Mouse (Mus musculus): ENCODE measurements around the gene Scd4. TPM values are rescaled to one million over a fixed set of nuclear protein-coding genes. Genes with fewer than 3 reads are reported as not detected.

Scd4 gene
- total RNA-seq, 4 experiments from 2014 or later = 2.3 to 3.4 (median 2.8) TPM

- no peak for DNase-seq (ENCODE audit: low spot score in 2 of 2)
Measured at GRCm38 (mm10) chr19:44300520-44300919, 32.4 kb upstream of the Scd4 start.

- DNase-seq (ENCODE audit: low spot score in 2 of 2) = peak in 1 of 2 experiments; percentile 52
Measured at GRCm38 (mm10) chr19:44301176-44301575, 31.7 kb upstream of the Scd4 start.

GRCm38 (mm10) chr19:44301671-44302305, 31.1 kb upstream of the Scd4 start:
- peak in 1 of 2 experiments; percentile 4 for DNase-seq (ENCODE audit: low spot score in 2 of 2)

DNA sequence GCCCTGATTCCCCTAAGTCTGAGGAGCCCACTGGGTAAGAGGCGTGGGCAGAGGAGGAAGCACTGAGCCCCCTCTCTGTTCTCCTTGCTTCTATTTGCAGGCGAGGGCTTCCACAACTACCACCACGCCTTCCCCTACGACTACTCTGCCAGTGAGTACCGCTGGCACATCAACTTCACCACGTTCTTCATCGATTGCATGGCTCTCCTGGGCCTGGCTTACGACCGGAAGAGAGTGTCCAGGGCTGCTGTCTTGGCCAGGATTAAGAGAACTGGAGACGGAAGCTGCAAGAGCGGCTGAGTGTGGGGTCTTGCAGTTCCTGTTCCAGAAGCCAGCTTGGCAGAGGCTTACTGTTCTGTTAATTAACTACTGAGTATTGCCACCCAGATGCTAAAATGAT, 30.0 kb upstream of the Scd4 start:
- peak in 1 of 2 experiments; percentile 28 for DNase-seq (ENCODE audit: low spot score in 2 of 2)

DNA sequence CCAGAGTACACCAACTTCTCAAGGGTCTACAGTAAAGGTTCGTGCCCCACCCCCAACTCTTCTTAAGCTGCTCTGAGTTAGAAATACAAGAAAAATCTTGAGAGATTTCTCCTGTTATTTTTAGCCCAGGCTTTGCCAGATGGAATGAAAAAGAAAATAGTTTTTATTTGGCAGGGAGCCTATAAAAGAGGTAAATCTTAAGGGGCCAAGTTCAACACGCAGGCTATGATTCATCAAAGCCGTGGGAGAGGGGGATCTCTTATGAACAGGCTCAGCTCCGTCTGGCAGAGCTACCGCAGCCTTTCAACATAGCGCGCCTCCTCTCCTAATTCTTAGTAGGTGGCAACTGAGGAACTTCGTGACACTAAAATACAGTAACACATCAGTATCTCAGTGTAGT, 29.4 kb upstream of the Scd4 start:
- DNase-seq (ENCODE audit: low spot score in 2 of 2) = peak in 1 of 2 experiments; percentile 77

DNA sequence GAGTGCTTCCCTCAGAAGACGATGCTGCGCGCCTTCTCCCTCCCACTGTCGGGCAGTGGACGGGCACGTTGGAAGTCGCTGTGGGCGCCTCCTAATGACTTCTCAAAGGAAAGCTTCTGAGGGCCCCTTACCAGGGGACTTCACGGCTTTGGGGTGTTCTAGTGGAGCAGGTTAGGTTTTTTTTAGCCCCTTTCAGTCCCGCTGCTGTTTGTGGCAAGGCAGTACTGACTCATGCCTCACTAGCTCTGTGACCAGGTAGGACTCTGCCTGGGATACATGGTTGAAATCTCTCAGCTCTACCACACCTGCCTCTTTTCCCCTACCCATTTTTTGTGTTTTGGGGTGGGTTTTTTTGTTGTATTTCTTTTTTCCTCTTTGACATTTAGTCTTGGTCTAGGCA, 28.5 kb upstream of the Scd4 start:
- DNase-seq (ENCODE audit: low spot score in 2 of 2) = peak in 1 of 2 experiments; percentile 6

DNA sequence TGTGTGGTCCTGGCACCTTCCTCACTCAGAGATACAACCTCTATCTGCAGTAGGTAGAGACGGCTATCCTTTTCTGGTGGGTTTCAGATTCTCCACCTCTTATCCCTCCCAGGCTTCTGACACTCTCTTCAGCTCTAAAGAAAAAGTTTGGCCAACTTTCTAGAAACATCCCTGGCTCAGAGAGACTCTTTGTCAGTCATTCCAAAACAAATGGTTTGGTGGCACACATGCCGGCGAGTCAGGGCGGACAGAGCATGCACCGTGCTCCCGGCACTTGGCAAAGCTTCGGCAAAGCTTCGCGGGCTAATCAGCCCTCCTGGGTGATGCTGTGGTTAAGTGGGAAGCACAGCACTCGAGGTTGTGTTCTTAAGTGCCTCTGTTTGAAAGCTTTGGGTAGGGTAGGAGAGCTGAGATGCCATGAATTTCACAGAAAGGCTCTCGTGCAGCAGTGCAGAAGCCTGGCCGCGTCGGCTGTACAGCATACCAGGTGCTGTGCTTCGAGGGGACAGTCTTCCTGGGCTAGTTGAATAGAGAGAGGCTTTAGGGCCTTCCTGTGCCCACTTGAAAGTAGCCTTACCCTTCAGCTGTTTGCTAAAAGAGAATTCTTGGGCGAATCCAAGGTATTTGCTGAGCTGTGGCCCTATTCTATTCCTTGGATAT, 27.9 kb upstream of the Scd4 start:
- DNase-seq (ENCODE audit: low spot score in 2 of 2) = peak in 1 of 2 experiments; percentile 10

DNA sequence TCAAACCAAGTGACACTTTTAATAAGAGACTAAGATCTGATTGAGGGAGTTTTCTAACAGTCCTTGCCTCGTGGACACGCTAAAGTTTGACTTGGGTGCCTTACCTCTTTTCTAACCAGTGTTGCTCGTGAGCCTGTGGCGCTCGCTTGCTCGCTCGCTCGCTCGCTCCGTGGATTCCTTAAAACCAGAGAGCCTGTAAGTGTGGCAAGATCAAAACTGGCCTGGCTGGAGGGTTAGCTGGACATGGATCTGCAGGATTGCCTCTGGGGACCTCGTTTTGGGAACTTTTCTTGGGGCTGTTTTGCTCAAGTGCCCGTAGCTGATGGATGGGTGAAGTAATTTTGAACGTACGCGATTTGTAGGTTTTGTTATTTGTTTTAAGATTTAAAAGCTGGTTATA, 27.2 kb upstream of the Scd4 start:
- peak in 1 of 2 experiments; percentile 3 for DNase-seq (ENCODE audit: low spot score in 2 of 2)

DNA sequence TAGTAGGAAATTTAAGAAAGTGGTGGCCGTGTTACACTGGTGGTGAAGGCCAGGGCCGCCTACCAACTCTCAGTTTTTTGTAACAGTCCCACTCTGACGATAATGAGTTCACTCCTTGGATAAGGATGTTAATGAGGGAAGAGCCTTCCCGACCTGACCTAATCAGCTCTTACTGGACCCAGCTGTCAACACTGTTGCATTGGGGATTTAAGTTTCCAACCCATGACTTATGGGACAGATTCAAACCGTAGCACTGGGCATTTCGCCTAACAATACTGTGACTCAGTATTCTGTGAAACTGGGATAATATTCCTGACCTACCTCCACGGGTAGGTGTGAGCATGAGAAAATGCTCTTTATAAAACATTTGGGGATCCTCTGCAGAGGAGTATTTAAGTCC, 26.7 kb upstream of the Scd4 start:
- peak in 1 of 2 experiments; percentile 3 for DNase-seq (ENCODE audit: low spot score in 2 of 2)

GRCm38 (mm10) chr19:44307101-44307914, 25.6 kb upstream of the Scd4 start:
- DNase-seq (ENCODE audit: low spot score in 2 of 2) = peak in 1 of 2 experiments; percentile 3

DNA sequence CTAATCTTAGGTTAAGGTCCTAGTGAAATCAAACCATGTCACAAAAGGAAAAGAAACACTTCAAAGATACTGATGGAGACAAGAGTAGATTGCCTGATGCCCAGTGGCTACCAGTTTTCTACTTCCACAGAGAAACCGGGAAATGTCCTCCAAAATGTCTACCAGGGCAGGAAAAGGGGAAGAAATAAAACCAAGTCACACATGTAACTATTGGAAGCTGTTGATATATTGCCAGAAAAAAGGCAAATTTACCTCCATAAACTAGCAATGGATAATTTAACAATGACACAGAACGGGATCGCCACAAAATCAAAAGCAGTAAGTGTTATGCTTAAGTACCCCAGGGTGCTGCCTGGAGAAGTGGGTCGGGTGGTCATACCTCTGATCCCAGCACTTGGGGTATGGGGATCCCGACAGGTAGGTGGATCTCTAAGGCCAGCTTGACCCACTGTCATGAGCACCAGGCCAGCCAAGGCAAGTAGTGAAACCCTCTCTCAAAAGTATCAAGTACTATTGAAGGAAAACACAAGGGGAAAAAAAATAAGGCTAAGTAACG, 24.9 kb upstream of the Scd4 start:
- DNase-seq (ENCODE audit: low spot score in 2 of 2) = peak in 1 of 2 experiments; percentile 4

- DNase-seq (ENCODE audit: low spot score in 2 of 2) = peak in 1 of 2 experiments; percentile 8
Measured at GRCm38 (mm10) chr19:44308611-44309246, 24.2 kb upstream of the Scd4 start.

DNA sequence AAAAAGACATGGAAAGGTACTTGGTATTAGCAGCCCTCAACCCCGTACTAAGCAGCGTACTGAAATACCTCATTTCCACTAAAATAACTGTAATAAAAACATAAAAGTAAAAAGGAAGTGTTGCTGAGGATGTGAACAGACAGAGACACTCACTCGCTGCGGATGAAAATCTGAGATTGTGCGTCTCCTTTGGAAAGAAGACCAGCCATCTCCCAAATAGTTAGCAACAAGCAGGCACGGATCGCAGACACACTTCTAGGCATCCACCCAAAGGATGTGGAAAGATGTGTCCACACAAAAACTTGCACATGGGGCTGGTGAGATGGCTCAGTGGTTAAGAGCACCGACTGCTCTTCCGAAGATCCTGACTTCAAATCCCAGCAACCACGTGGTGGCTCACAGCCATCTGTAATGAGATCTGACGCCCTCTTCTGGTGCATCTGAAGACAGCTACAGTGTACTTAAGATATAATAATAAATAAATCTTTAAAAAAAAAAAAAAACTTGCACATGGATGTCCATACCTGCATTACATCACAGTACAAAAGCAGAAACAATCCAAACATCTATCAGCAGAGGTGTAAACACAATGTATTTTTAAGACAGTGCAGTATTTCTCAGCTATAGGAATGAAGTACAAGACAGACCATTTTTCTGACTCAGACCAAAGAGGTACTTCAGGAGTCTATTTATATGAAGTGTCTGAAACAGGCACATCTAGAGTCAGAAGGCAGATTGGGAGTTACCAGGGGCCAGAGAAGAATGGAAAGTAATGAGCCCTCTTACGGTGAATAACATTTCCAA, 23.3 kb upstream of the Scd4 start:
- DNase-seq (ENCODE audit: low spot score in 2 of 2) = peak in 1 of 2 experiments; percentile 4

- peak in 1 of 2 experiments; percentile 3 for DNase-seq (ENCODE audit: low spot score in 2 of 2)
Measured at GRCm38 (mm10) chr19:44310155-44310575, 22.7 kb upstream of the Scd4 start.

GRCm38 (mm10) chr19:44310814-44311213, 22.1 kb upstream of the Scd4 start:
- DNase-seq (ENCODE audit: low spot score in 2 of 2) = no peak

- peak in 1 of 2 experiments; percentile 7 for DNase-seq (ENCODE audit: low spot score in 2 of 2)
Measured at GRCm38 (mm10) chr19:44311306-44312006, 21.4 kb upstream of the Scd4 start.

DNA sequence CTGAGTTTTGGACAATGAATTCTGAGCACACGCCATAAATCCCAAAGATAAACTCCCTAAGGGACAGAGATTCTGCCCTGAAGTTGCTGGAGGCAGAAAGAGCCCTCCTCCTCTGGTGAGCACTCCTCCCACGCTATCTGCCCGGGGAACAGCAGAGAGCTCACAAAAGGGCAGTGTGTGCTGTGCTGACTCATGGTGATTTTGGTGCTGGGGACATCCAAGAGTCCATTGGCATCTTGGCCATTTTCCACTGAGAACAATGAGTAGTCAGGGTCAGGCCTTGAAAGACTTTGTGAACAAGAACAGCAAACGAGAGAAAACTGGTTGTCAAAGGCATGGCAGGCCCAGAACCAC, 20.9 kb upstream of the Scd4 start:
- DNase-seq (ENCODE audit: low spot score in 2 of 2) = peak in 1 of 2 experiments; percentile 75

GRCm38 (mm10) chr19:44313066-44313465, 19.8 kb upstream of the Scd4 start:
- DNase-seq (ENCODE audit: low spot score in 2 of 2) = peak in 1 of 2 experiments; percentile 13

DNA sequence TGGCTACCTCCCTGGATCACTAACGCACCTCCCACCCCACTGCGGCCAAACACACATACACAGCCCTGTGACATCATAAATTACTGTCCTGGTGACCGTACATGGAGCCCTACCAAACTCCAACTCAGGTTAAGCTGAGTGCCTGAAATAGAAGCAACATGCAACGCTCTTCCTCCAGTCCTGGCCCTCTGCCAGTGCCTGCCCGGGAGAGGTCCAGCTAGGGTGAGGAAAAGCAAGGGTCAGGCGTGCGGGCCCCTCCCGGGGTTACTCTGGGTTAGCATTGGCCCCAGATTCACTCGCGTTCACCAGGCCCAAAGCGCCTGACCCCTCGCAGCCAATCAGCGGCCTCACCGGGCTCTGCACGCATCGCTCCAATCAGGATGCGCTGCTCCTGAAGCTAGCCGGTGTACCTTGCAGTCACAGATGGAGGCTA, 18.5 kb upstream of the Scd4 start:
- peak in 1 of 2 experiments; percentile 84 for DNase-seq (ENCODE audit: low spot score in 2 of 2)

All from left cerebral cortex, adult 8-10 months (tissue).